Mouse (Mus musculus) MEL (cell line): ENCODE measurements at regions not wholly inside any gene's neighbourhood (a gene's known extent, or its start where the extent isn't known, plus 50 kb on each side); places are given as distances from the start of the nearest gene placed in this dataset.
A peak's percentile ranks its signal among the peaks of the same experiment; 100 is the strongest.
"Not testable (repeated sequence)": the region's sequence is repeated elsewhere in the genome, so short reads cannot be mapped to it uniquely, and the experiment has no call there.

ENCODE experiments used
- DNase-seq: peaks from one replicate; pipeline ENCODE4 v3.0.0; 2011; ENCODE audit warnings: low read depth, low spot score
- H3K27ac ChIP-seq: 2 replicates; pipeline ENCODE4 v1.5.1; 2012; ENCODE audit warnings: low read depth, mild to moderate bottlenecking, control low read depth, low read length, moderate library complexity; ENCODE audit not compliant: control insufficient read depth
- H3K27me3 ChIP-seq, 2 experiments: fragments of 150-350 bp in 1 of 2; sonication (generic) in 1 of 2; 2 replicates each; pipeline ENCODE4 v1.6.1; 2012; ENCODE audit warnings: low read length in 2 of 2, mild to moderate bottlenecking in 2 of 2, improper control_type of control experiment in 1 of 2, moderate library complexity in 1 of 2; ENCODE audit not compliant: insufficient read depth in 2 of 2, control insufficient read depth in 1 of 2
- H3K36me3 ChIP-seq, 2 experiments: 2 replicates each; pipeline ENCODE4 v1.6.1; 2012 to 2014; ENCODE audit warnings: low read length in 2 of 2, improper control_type of control experiment in 1 of 2, inconsistent platforms in 1 of 2, mild to moderate bottlenecking in 1 of 2; ENCODE audit not compliant: insufficient read depth in 2 of 2, control insufficient read depth in 1 of 2
- H3K4me1 ChIP-seq, 2 experiments: fragments of 150-350 bp in 1 of 2; sonication (generic) in 1 of 2; 2 replicates each; pipeline ENCODE4 v1.6.1; 2012; ENCODE audit warnings: low read length in 2 of 2, improper control_type of control experiment in 1 of 2, mild to moderate bottlenecking in 1 of 2; ENCODE audit not compliant: insufficient read depth in 2 of 2, control insufficient read depth in 1 of 2
- H3K4me3 ChIP-seq, 2 experiments: fragments of 150-350 bp in 1 of 2; sonication (generic) in 1 of 2; 2 replicates each; pipeline ENCODE4 v1.5.1; 2012; ENCODE audit warnings: low read depth in 2 of 2, low read length in 2 of 2, mild to moderate bottlenecking in 2 of 2, moderate library complexity in 2 of 2, control low read depth in 1 of 2, improper control_type of control experiment in 1 of 2; ENCODE audit not compliant: control insufficient read depth in 1 of 2, insufficient read depth in 1 of 2
- H3K79me2 ChIP-seq: 2 replicates; pipeline ENCODE4 v1.6.1; 2012; ENCODE audit warnings: mild to moderate bottlenecking, low read length, moderate library complexity; ENCODE audit not compliant: control insufficient read depth, poor library complexity, insufficient read depth
- H3K9ac ChIP-seq: 2 replicates; pipeline ENCODE4 v1.6.1; 2012; ENCODE audit warnings: low read depth, mild to moderate bottlenecking, control low read depth, low read length, moderate library complexity; ENCODE audit not compliant: control insufficient read depth, poor library complexity, severe bottlenecking
- H3K9me3 ChIP-seq: fragments of 150-350 bp; sonication (generic); replicated peaks from 2 replicates; pipeline ENCODE4 v1.6.1; 2012; ENCODE audit warnings: mild to moderate bottlenecking, low read length, improper control_type of control experiment, moderate library complexity; ENCODE audit not compliant: insufficient read depth

DNA sequence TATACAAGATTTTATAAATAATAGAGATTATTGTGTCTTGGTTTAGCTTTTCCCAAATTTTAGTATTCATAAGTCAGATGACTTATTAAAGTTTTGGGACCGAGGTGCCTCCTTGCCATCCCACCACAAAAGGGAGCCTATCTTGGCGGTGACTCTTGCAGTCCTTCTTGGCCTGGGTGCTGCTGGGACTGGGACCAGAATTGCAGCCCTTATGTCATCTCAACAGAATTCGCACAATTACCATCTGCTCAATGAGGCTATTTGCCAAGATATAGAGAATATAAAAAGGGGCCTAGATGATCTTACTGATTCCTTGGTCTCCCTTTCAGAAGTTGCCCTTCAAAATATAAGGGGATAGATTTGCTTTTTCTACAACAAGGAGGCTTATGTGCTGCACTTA, 53.0 kb upstream of the Alkbh8 start:
- H3K9me3 ChIP-seq, DNase-seq, H3K36me3 ChIP-seq, H3K4me1 ChIP-seq, H3K27ac ChIP-seq, H3K9ac ChIP-seq, H3K4me3 ChIP-seq, H3K27me3 ChIP-seq, H3K79me2 ChIP-seq: not testable (repeated sequence)

DNA sequence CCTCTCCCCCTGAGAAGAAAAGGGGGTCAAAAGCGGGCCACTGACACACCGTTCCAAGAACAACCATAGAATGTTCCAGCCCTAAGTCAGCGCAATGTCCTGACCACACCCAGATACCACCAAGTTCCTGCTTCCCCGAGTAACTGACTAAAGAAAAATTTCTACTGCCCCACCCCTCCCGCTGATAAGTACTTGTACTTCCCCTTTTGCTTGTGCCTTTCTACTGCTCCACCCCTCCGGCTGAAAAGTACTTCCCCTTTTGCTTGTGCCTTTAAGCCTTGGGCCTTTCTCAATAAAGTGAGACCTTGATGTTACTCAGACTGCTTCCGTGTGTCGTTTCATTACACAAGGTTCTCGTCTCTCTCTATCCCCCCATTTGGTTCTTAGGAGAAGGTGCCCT, 51.6 kb upstream of the Alkbh8 start:
- H3K9ac ChIP-seq, H3K4me1 ChIP-seq, H3K36me3 ChIP-seq, H3K27me3 ChIP-seq, H3K79me2 ChIP-seq, H3K27ac ChIP-seq, H3K9me3 ChIP-seq, H3K4me3 ChIP-seq: not testable (repeated sequence)
- DNase-seq, result peak; percentile 81
